ENCODE assay signal across 21 mouse cellular contexts in the genomic region with DNA sequence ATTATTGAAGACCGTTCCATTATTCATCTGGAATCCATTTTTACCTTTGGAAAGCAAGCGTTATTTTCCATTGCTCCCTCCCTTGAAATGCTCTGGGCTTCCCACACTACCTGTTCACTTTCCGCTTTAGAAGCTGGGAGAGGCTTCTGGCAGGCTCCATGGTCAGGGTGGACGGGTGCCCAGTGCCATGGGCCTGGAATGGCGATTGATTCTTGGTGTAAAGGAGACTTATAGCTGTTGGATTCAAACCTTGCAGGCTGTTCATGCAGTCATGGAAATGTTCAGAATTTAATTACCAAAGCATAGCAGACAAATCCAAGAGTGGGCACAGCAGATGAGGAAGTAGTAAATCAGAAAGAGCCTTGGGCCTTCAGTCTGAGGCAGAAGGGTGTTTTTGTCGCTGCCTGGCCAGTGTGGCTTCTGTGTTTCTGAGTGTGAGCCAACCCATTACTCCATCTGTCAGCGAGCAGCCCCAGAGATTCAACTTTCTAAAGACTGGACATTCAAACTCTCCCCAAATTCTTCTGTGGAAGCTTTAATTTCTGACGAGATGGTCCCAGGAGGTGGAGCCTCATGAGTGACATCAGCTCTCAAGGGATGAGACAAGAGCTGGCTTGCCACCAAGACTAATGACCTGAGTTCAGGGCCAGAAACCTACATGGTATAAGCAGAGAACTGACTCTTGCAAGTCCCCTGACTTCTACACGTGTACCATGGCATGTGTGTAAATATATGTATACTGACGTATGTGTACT.
DNase-seq lines count a peak whose midpoint lies in the region; ATAC-seq lines count a peak whose summit lies in the region.
"Had no signal": no experiment of that assay in that cellular context is flagged by ENCODE, and none has a peak within 500 bp of the region (broad histone marks: within the 10 kb centered on the region; RNA-seq: fewer than 3 reads in every experiment).

No protein-coding gene starts in this region.

- H3K9ac ChIP-seq in hindbrain, embryonic 16.5 days (ENCODE audit: low read depth, low read length), result no peak overlapping the region
- H3K9ac ChIP-seq in hindbrain, embryonic 12.5 days, result no peak overlapping the region
- H3K9ac ChIP-seq: embryonic facial prominence, embryonic 13.5 days; forebrain, embryonic 15.5 days; liver, embryonic 12.5 days; midbrain, embryonic 15.5 days had no signal

- H3K4me1 ChIP-seq in hindbrain, embryonic 16.5 days (ENCODE audit: control insufficient read depth, insufficient read depth, low read depth, low read length), result peaks cover 3% of the 10 kb centered on the region
- H3K4me1 ChIP-seq in hindbrain, embryonic 12.5 days, result peaks cover 2% of the 10 kb centered on the region; the same call in 1 of the 2 replicates
- H3K4me1 ChIP-seq: embryonic facial prominence, embryonic 13.5 days; forebrain, embryonic 15.5 days; heart, embryonic 10.5 days; hindbrain, embryonic 10.5 days; liver, embryonic 12.5 days; midbrain, embryonic 15.5 days had no signal

- H3K4me3 ChIP-seq in hindbrain, embryonic 16.5 days (ENCODE audit: low read length), result no peak overlapping the region
- H3K4me3 ChIP-seq in hindbrain, embryonic 12.5 days, result no peak overlapping the region
- H3K4me3 ChIP-seq: embryonic facial prominence, embryonic 13.5 days; forebrain, embryonic 15.5 days; heart, embryonic 10.5 days; hindbrain, embryonic 10.5 days; layer of hippocampus, adult 2 months; liver, embryonic 12.5 days; midbrain, embryonic 15.5 days had no signal

- no peak for ATAC-seq in cerebellum, adult (ENCODE audit: insufficient number of reproducible peaks, low FRiP score, low TSS enrichment)
- ATAC-seq in hindbrain, embryonic 16.5 days, result no peak
- no peak for ATAC-seq in hindbrain, embryonic 12.5 days (ENCODE audit: low FRiP score)
- ATAC-seq: forebrain, embryonic 15.5 days; liver, embryonic 12.5 days; midbrain, embryonic 15.5 days had no signal

- 76% methylated on average over 10 of the region's 10 CpGs for WGBS in hindbrain, embryonic 16.5 days
- WGBS in hindbrain, embryonic 12.5 days, result 87% methylated on average over 10 of the region's 10 CpGs

- DNase-seq in cerebellum, adult 11 months, result peak; percentile 24
- peak; percentile 39 for DNase-seq in adrenal gland, adult 8-10 months
- DNase-seq in cerebellum, adult 18-20 months, result peak; percentile 48 to 55
- peak; percentile 77 to 83 for DNase-seq in cerebellum, postnatal 25 days
- no peak for DNase-seq in spleen, postnatal 4 days (ENCODE audit: low spot score in 2 of 2)
- DNase-seq: kidney, adult 2 months; kidney, postnatal 14 days; lung, adult 2 months; right cerebral cortex, adult 18-20 months; thymus, postnatal 36 days had no signal

- H3K27ac ChIP-seq in hindbrain, embryonic 16.5 days (ENCODE audit: low read depth, low read length), result no peak overlapping the region
- no peak overlapping the region for H3K27ac ChIP-seq in hindbrain, embryonic 12.5 days
- H3K27ac ChIP-seq: embryonic facial prominence, embryonic 13.5 days; forebrain, embryonic 15.5 days; heart, embryonic 10.5 days; hindbrain, embryonic 10.5 days; layer of hippocampus, adult 2 months; liver, embryonic 12.5 days; midbrain, embryonic 15.5 days had no signal

- no peak overlapping the region for H3K4me2 ChIP-seq in hindbrain, embryonic 16.5 days (ENCODE audit: low read length)
- H3K4me2 ChIP-seq in hindbrain, embryonic 12.5 days (replicated peaks), result no peak overlapping the region
- H3K4me2 ChIP-seq: embryonic facial prominence, embryonic 13.5 days; forebrain, embryonic 15.5 days; liver, embryonic 12.5 days; midbrain, embryonic 15.5 days had no signal

- peaks cover 4% of the 10 kb centered on the region for H3K9me3 ChIP-seq in hindbrain, embryonic 16.5 days (ENCODE audit: control insufficient read depth, low read length)
- H3K9me3 ChIP-seq in hindbrain, embryonic 12.5 days (replicated peaks), result 0 out of 2 replicates have a peak, but pooled peaks cover 2% of the 10 kb centered on the region
- H3K9me3 ChIP-seq: embryonic facial prominence, embryonic 13.5 days; forebrain, embryonic 15.5 days; heart, embryonic 10.5 days; hindbrain, embryonic 10.5 days; midbrain, embryonic 15.5 days had no signal

- no peaks in the 10 kb centered on the region for H3K27me3 ChIP-seq in hindbrain, embryonic 16.5 days (replicated peaks; ENCODE audit: control insufficient read depth, insufficient read depth, low read length)
- H3K27me3 ChIP-seq in hindbrain, embryonic 12.5 days, result no peaks in the 10 kb centered on the region
- H3K27me3 ChIP-seq: embryonic facial prominence, embryonic 13.5 days; forebrain, embryonic 15.5 days; liver, embryonic 12.5 days; midbrain, embryonic 15.5 days had no signal

- H3K36me3 ChIP-seq in hindbrain, embryonic 16.5 days (ENCODE audit: control insufficient read depth, insufficient read depth, low read length), result no peaks in the 10 kb centered on the region
- no peaks in the 10 kb centered on the region for H3K36me3 ChIP-seq in hindbrain, embryonic 12.5 days
- H3K36me3 ChIP-seq: embryonic facial prominence, embryonic 13.5 days; forebrain, embryonic 15.5 days; G1E; heart, embryonic 10.5 days; hindbrain, embryonic 10.5 days; liver, embryonic 12.5 days; midbrain, embryonic 15.5 days had no signal

Comparison
In these comparisons a context has a peak if more than half of its experiments do, and no peak if none do; other contexts are left out.
1. DNase-seq: peak in cerebellum, adult 11 months (single experiment), adrenal gland, adult 8-10 months (single experiment), cerebellum, adult 18-20 months (2 of 2) and cerebellum, postnatal 25 days (2 of 2); none in spleen, postnatal 4 days (0 of 2).